Mouse (Mus musculus) ES-E14 (cell line): ENCODE data around the gene Cep89.

Source experiments
- CHD2 ChIP-seq: IDR thresholded peaks from 2 replicates; pipeline ENCODE4 v1.6.1; 2014; ENCODE audit warnings: mild to moderate bottlenecking, low read depth, low read length, inconsistent platforms
- HCFC1 ChIP-seq: IDR thresholded peaks from 2 replicates; pipeline ENCODE4 v1.6.1; 2012; ENCODE audit warnings: low read length, inconsistent platforms, borderline replicate concordance; ENCODE audit not compliant: insufficient read depth
- ZNF384 ChIP-seq: IDR thresholded peaks from 2 replicates; pipeline ENCODE4 v1.6.1; 2012; ENCODE audit warnings: low read depth, low read length, inconsistent platforms

- TF ChIP-seq ZNF384: no peak
- TF ChIP-seq CHD2: no peak
- no peak for TF ChIP-seq HCFC1
These were observed 52.0 kb downstream of the Cep89 start for GRCm38 (mm10) chr7:35448867-35449266.
